Mouse (Mus musculus) midbrain, embryonic 10.5 days (tissue): Measurements from ENCODE around the gene B4galt5. TPM values are rescaled to one million over a fixed set of nuclear protein-coding genes. Genes with fewer than 3 reads are reported as not detected.
"Not testable (repeated sequence)": the region's sequence is repeated elsewhere in the genome, so short reads cannot be mapped to it uniquely, and the experiment has no call there.

Source experiments
- DNase-seq: peaks from one replicate; pipeline ENCODE4 v3.0.0-alpha.2; 2017; ENCODE audit warnings: low spot score
- H3K27ac ChIP-seq: fragments of 300-500 bp; sonication (generic); replicated peaks from 2 replicates; pipeline ENCODE4 v1.5.1; 2016; ENCODE audit warnings: mild to moderate bottlenecking
- H3K27me3 ChIP-seq: fragments of 300-500 bp; sonication (generic); 2 replicates; pipeline ENCODE4 v1.6.1; 2016; ENCODE audit warnings: low read depth, mild to moderate bottlenecking; ENCODE audit not compliant: poor library complexity, severe bottlenecking
- H3K36me3 ChIP-seq: fragments of 300-500 bp; sonication (generic); 2 replicates; pipeline ENCODE4 v1.6.1; 2016; ENCODE audit warnings: mild to moderate bottlenecking, moderate library complexity
- H3K4me1 ChIP-seq: fragments of 300-500 bp; sonication (generic); 2 replicates; pipeline ENCODE4 v1.6.1; 2016
- H3K4me3 ChIP-seq: fragments of 300-500 bp; sonication (generic); 2 replicates; pipeline ENCODE4 v1.5.1; 2016; ENCODE audit warnings: mild to moderate bottlenecking, moderate library complexity
- H3K9me3 ChIP-seq: fragments of 300-500 bp; sonication (generic); replicated peaks from 2 replicates; pipeline ENCODE4 v1.6.1; 2016; ENCODE audit warnings: mild to moderate bottlenecking
- WGBS: fragments of 180-500 bp; shearing (Covaris S2); methylation state at CpG from one replicate; pipeline ENCODE4 v1.1.7; 2016; 5-methylcytosine and 5-hydroxymethylcytosine counted together
- polyA plus RNA-seq: library from polyadenylated mRNA; unstranded; fragments of >200 nt; fragmentation: Nextera tagmentation; extraction: Ambion mirVana; gene quantifications from 2 replicates; pipeline ENCODE4 v1.2.1, GENCODE M21; 2016

B4galt5 gene
- polyA plus RNA-seq: 9.1 and 9.9 TPM in 2 replicates

- peak within 1 kb of the TSS; percentile 94 for H3K27ac ChIP-seq
- peak within 1 kb of the TSS; percentile 75 for H3K4me3 ChIP-seq
- peak; percentile 71 for DNase-seq
- no peaks in the 10 kb centered on the region for H3K9me3 ChIP-seq
- peaks cover 37% of the 10 kb centered on the region for H3K27me3 ChIP-seq
- H3K4me1 ChIP-seq: peaks cover 43% of the 10 kb centered on the region
- H3K36me3 ChIP-seq: peaks cover 5% of the 10 kb centered on the region
- 5% methylated on average over 97 of the region's 111 CpGs for WGBS
Measured at GRCm38 (mm10) chr2:167348376-167349282, at the start of gene B4galt5. TSS of gene B4galt5 (minus strand) at chr2:167349183.

GRCm38 (mm10) chr2:167396420-167396819, 47.4 kb upstream of the B4galt5 start:
- not testable (repeated sequence) for H3K36me3 ChIP-seq, H3K27ac ChIP-seq, H3K4me3 ChIP-seq, H3K4me1 ChIP-seq, DNase-seq, H3K9me3 ChIP-seq, H3K27me3 ChIP-seq
- WGBS: 93% methylated on average over 9 of the region's 9 CpGs

DNA sequence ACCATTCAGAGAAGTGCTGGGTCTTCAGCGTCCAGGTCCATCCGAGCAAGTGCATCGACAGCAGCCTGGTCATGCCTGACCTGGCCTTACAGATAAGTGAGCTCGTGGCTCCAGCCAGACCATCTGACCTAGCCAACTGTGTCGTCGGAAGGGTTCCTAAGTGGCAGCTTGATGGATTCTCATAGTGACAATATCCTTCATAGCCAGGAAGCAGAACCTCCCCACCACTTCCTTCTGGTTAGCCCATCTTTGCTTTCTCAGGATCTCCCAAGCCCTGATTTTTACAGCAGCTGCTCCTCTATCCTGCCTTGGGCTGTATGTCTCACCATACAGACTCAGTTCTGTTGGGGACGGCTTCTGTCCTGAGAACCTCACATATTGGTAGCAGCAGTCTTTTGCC, 45.4 kb upstream of the B4galt5 start:
- no peak for DNase-seq
- Histone ChIP-seq H3K27ac (no peak overlapping the region), H3K36me3 (no peaks in the 10 kb centered on the region), H3K9me3 (peaks cover 11% of the 10 kb centered on the region; the same call in 1 of the 2 replicates), H3K4me3 (no peak overlapping the region), H3K27me3 (no peaks in the 10 kb centered on the region), H3K4me1 (no peaks in the 10 kb centered on the region)
- 93% methylated on average over 7 of the region's 7 CpGs for WGBS

DNA sequence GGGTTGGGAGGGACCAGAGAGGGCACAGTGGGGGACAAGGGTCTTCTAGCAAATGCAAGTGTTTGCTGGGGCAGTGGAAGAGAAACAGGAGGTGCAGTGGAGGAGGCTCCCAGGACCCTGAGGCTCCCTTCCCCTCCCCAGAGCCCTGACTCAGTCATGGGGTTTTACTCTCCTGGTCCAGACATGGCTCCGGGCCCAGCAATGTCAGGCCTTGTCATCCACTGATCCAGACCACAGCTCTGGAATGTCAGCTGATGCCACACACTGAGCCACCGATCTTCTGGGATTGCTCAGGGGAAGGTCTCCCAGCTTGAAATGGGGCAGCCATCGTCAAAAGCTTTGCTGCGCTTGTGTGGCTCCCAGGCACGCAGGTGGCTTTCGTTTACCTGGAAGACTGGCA, 38.0 kb upstream of the B4galt5 start:
- DNase-seq: no peak
- H3K27ac ChIP-seq: no peak overlapping the region
- 79% methylated on average over 6 of the region's 6 CpGs for WGBS

DNA sequence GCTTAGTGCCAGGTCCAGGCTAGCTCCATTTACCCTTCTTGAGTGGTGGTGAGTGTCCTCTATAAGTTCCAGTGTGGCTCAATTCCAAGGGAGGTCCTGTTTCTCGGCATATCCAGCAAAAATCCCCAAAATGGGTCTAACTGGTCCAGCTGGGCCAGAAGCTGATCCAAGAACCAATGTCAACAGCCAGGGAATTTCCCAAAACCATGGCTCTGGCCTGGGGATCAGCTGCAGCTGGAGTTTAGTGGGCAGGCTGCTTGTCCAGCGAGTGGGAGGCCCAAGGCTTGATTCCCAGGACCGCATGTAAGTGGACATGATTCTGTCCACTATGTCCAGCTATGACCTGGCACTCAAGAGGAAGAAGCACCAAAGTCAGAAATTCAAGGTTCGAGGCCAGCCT, 37.5 kb upstream of the B4galt5 start:
- Histone ChIP-seq H3K27ac (no peak overlapping the region), H3K4me1 (no peaks in the 10 kb centered on the region), H3K27me3 (no peaks in the 10 kb centered on the region), H3K9me3 (peaks cover 11% of the 10 kb centered on the region; the same call in 1 of the 2 replicates), H3K36me3 (no peaks in the 10 kb centered on the region), H3K4me3 (no peak overlapping the region)
- 82% methylated on average over 4 of the region's 4 CpGs for WGBS
- DNase-seq: no peak

More for the DNA sequence above, 38.0 kb upstream of the B4galt5 start:
- Histone ChIP-seq H3K4me1 (no peaks in the 10 kb centered on the region), H3K36me3 (no peaks in the 10 kb centered on the region), H3K9me3 (peaks cover 11% of the 10 kb centered on the region; the same call in 1 of the 2 replicates), H3K4me3 (no peak overlapping the region), H3K27me3 (no peaks in the 10 kb centered on the region)

DNA sequence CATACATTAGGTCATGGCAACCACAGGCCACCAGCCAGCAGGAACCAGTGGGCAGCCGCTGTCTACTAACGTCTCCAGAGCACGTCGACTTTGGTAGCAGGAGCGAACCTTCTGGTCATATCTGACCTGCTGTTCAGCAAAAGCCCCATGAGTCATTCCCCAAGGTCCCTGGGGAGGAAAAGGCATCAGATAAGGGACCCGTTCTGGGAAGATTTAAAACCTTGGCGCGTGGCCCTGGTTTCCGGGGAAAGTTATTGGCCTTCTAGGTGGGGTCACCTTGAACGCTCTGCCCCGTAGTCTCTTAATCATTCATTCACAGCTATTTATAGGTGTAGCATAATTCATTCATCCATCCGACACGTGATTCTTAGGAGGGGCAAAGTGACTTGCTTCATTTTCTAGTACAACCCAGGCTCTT, 34.7 kb upstream of the B4galt5 start:
- peaks cover 17% of the 10 kb centered on the region for H3K4me1 ChIP-seq
- H3K4me3 ChIP-seq: no peak overlapping the region
- no peak for DNase-seq
- H3K9me3 ChIP-seq: no peaks in the 10 kb centered on the region
- no peaks in the 10 kb centered on the region for H3K27me3 ChIP-seq
- H3K36me3 ChIP-seq: no peaks in the 10 kb centered on the region
- no peak overlapping the region for H3K27ac ChIP-seq
- WGBS: 92% methylated on average over 13 of the region's 13 CpGs

- H3K4me1 ChIP-seq: peaks cover 24% of the 10 kb centered on the region
- no peak for DNase-seq
- no peak overlapping the region for H3K4me3 ChIP-seq
- H3K27me3 ChIP-seq: no peaks in the 10 kb centered on the region
- 92% methylated on average over 7 of the region's 7 CpGs for WGBS
- H3K27ac ChIP-seq: no peak overlapping the region
- no peaks in the 10 kb centered on the region for H3K9me3 ChIP-seq
- no peaks in the 10 kb centered on the region for H3K36me3 ChIP-seq
Measured at GRCm38 (mm10) chr2:167382389-167382788, 33.4 kb upstream of the B4galt5 start.

GRCm38 (mm10) chr2:167381596-167381995, 32.6 kb upstream of the B4galt5 start:
- no peaks in the 10 kb centered on the region for H3K27me3 ChIP-seq
- 83% methylated on average over 7 of the region's 7 CpGs for WGBS
- DNase-seq: no peak
- H3K4me1 ChIP-seq: peaks cover 24% of the 10 kb centered on the region
- no peaks in the 10 kb centered on the region for H3K36me3 ChIP-seq
- no peak overlapping the region for H3K27ac ChIP-seq
- no peak overlapping the region for H3K4me3 ChIP-seq
- no peaks in the 10 kb centered on the region for H3K9me3 ChIP-seq

DNA sequence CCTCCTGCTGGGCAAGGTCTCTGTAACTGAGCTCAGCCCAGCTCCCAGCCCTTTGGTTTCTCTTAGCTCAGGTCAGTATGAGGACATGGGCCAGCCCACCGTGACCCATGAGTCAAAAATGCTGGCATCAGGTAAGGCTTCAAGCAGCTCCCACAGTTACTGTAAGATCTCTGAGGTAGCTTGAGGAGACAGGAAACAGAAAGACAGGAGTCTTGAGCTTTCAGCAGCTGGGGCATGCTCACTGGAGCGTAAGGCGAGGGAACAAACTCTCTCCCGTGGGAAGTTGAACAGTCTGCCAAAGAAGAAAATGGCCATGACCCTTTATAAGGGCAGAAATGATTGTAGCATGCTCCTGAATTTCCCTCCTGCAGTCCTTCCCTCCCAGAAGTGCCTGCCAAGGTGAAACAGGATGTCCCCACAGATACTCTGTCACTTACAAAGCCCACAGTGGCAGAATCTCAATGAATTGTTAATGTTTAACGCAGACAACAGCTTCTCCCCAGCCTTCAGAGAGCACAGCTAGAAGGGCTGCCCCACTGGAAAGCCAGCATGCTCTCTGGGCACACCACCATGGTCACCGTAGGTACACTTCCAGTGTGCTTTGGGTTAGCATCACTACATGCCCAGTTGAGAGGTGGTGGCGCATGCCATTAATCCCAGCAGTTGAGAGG, 31.8 kb upstream of the B4galt5 start:
- no peak overlapping the region for H3K27ac ChIP-seq
- H3K36me3 ChIP-seq: no peaks in the 10 kb centered on the region
- peaks cover 27% of the 10 kb centered on the region for H3K4me1 ChIP-seq
- H3K9me3 ChIP-seq: no peaks in the 10 kb centered on the region
- H3K27me3 ChIP-seq: no peaks in the 10 kb centered on the region
- no peak overlapping the region for H3K4me3 ChIP-seq
- no peak for DNase-seq
- 66% methylated on average over 7 of the region's 7 CpGs for WGBS

DNA sequence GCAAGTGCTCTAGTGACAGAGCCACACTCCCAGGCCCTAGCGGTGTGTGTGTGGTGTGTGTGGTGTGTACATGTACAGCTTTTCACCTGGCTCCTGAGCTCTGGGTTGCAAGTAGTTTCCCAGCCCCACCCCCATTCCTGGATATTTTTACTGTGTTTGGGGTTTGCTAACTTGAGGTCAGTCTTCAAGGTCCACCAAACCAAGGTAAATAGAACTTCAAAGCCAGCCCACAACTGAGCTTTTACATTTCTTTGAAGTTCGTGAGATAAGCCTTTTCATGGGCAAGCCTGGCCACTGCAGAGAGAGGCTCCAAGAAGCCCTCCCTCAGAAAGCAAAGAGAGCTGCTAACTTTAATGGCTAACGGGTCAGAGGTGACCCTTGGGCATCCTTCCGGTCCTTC, 30.0 kb upstream of the B4galt5 start:
- no peak for DNase-seq

DNA sequence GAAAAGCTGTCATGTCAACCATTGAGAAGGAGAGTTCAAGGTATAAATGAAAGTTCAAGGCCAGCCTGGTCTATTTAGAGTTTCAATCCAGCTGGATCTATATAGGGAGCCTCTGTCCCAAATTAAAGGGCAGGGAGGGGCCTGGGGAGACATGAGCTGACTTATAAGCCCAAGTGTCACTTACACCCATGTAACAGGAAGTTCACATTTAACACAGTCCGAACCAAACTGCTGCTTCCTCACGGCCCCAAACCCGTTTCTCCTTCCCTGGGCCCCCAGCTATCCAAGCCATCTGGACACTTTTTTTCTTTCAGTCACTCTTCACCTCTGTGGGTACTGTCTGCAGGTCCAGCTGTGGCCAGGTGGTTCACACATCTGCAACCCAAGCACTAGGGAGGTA, 28.7 kb upstream of the B4galt5 start:
- no peak for DNase-seq
- Histone ChIP-seq H3K4me1 (peaks cover 27% of the 10 kb centered on the region), H3K36me3 (no peaks in the 10 kb centered on the region), H3K27me3 (no peaks in the 10 kb centered on the region), H3K4me3 (no peak overlapping the region), H3K27ac (no peak overlapping the region), H3K9me3 (no peaks in the 10 kb centered on the region)
- WGBS: 82% methylated on average over 3 of the region's 3 CpGs

More for the DNA sequence above, 30.0 kb upstream of the B4galt5 start:
- WGBS: 37% methylated on average over 4 of the region's 4 CpGs
- Histone ChIP-seq H3K27ac (0 out of 2 replicates have a peak overlapping the region, but pooled peaks have one; percentile 9), H3K4me1 (peaks cover 27% of the 10 kb centered on the region), H3K9me3 (no peaks in the 10 kb centered on the region), H3K4me3 (no peak overlapping the region), H3K27me3 (no peaks in the 10 kb centered on the region), H3K36me3 (no peaks in the 10 kb centered on the region)

- Histone ChIP-seq H3K9me3 (no peaks in the 10 kb centered on the region), H3K27ac (no peak overlapping the region; the same call in 1 of the 2 replicates), H3K4me1 (peaks cover 27% of the 10 kb centered on the region), H3K4me3 (no peak overlapping the region), H3K27me3 (no peaks in the 10 kb centered on the region), H3K36me3 (no peaks in the 10 kb centered on the region)
- 84% methylated on average over 8 of the region's 8 CpGs for WGBS
- DNase-seq: no peak
Measured at GRCm38 (mm10) chr2:167376160-167376564, 27.2 kb upstream of the B4galt5 start.

- Histone ChIP-seq H3K4me3 (no peak overlapping the region), H3K9me3 (no peaks in the 10 kb centered on the region), H3K4me1 (peaks cover 25% of the 10 kb centered on the region), H3K27ac (no peak overlapping the region), H3K27me3 (no peaks in the 10 kb centered on the region), H3K36me3 (no peaks in the 10 kb centered on the region)
- no peak for DNase-seq
- WGBS: 91% methylated on average over 5 of the region's 5 CpGs
Measured at GRCm38 (mm10) chr2:167375688-167376087, 26.7 kb upstream of the B4galt5 start.
